Mouse (Mus musculus) monocyte, adult 2 months (primary cell): ENCODE data around the gene Pkn1.

Source experiments
- DNase-seq, 2 experiments: peaks; one replicate each; pipeline ENCODE4 v3.0.0; 2022; ENCODE audit warnings: low spot score in 2 of 2, low read depth in 1 of 2

Gene Pkn1

GRCm38 (mm10) chr8:83698661-83699453 lies at the start of gene Pkn1:
Gene Pkn1, minus strand, starts transcription at chr8:83699179.
- DNase-seq = no peak

GRCm38 (mm10) chr8:83748708-83749107 lies 49.7 kb upstream of the Pkn1 start:
- peak; percentile 88 to 89 for DNase-seq

- peak; percentile 76 to 87 for DNase-seq
Measured at GRCm38 (mm10) chr8:83747661-83748346, 48.8 kb upstream of the Pkn1 start.

- DNase-seq = no peak
Measured at GRCm38 (mm10) chr8:83744070-83744469, 45.1 kb upstream of the Pkn1 start.

- DNase-seq = no peak
Measured at GRCm38 (mm10) chr8:83742968-83743367, 44.0 kb upstream of the Pkn1 start.

- peak; percentile 80 to 87 for DNase-seq
Measured at GRCm38 (mm10) chr8:83741849-83742655, 43.1 kb upstream of the Pkn1 start.

- DNase-seq = peak; percentile 75 to 90
Measured at GRCm38 (mm10) chr8:83740976-83741741, 42.2 kb upstream of the Pkn1 start, which contains the start of gene Adgre5. Gene Adgre5, minus strand, starts transcription at chr8:83741326.

GRCm38 (mm10) chr8:83740586-83740975 lies 41.6 kb upstream of the Pkn1 start:
- no peak for DNase-seq

- DNase-seq = peak; percentile 87 to 89
Measured at GRCm38 (mm10) chr8:83739711-83740468, 40.9 kb upstream of the Pkn1 start.

GRCm38 (mm10) chr8:83738949-83739710 lies 40.2 kb upstream of the Pkn1 start:
- DNase-seq = no peak

- peak; percentile 83 to 88 for DNase-seq
Measured at GRCm38 (mm10) chr8:83737852-83738562, 39.0 kb upstream of the Pkn1 start.

GRCm38 (mm10) chr8:83737346-83737745 lies 38.4 kb upstream of the Pkn1 start:
- DNase-seq = no peak

GRCm38 (mm10) chr8:83736681-83737080 lies 37.7 kb upstream of the Pkn1 start:
- peak in 1 of 2 experiments; percentile 61 for DNase-seq

- no peak for DNase-seq
Measured at GRCm38 (mm10) chr8:83732919-83733318, 33.9 kb upstream of the Pkn1 start.

- DNase-seq = no peak
Measured at GRCm38 (mm10) chr8:83731906-83732305, 32.9 kb upstream of the Pkn1 start.

- DNase-seq = no peak
Measured at GRCm38 (mm10) chr8:83729009-83729807, 30.2 kb upstream of the Pkn1 start.

- DNase-seq = no peak
Measured at GRCm38 (mm10) chr8:83725521-83726102, 26.6 kb upstream of the Pkn1 start.
